ENCODE assay signal across 31 mouse cellular contexts in genomic region chr7:57412896-57413295, GRCm38 (mm10). TPM values are rescaled to one million over a fixed set of nuclear protein-coding genes. Genes with fewer than 3 reads are reported as not detected.
DNase-seq lines count a peak whose midpoint lies in the region; ATAC-seq and TF ChIP-seq lines count a peak whose summit lies in the region.
"Had no signal": no experiment of that assay in that cellular context is flagged by ENCODE, and none has a peak within 500 bp of the region (broad histone marks: within the 10 kb centered on the region; RNA-seq: fewer than 3 reads in every experiment).

No protein-coding gene starts in this region.

- no peaks in the 10 kb centered on the region for H3K27me3 ChIP-seq in hindbrain, embryonic 13.5 days
- no peaks in the 10 kb centered on the region for H3K27me3 ChIP-seq in hindbrain, embryonic 14.5 days (ENCODE audit: control insufficient read depth, insufficient read depth, low read length)
- no peaks in the 10 kb centered on the region for H3K27me3 ChIP-seq in midbrain, postnatal 0 days (ENCODE audit: insufficient read depth, low read length)
- no peaks in the 10 kb centered on the region for H3K27me3 ChIP-seq in midbrain, embryonic 14.5 days (ENCODE audit: control insufficient read depth, insufficient read depth, low read length)
- H3K27me3 ChIP-seq in intestine, embryonic 16.5 days (replicated peaks; ENCODE audit: control insufficient read depth, insufficient read depth, low read length): no peaks in the 10 kb centered on the region
- H3K27me3 ChIP-seq: CH12.LX; embryonic facial prominence, embryonic 12.5 days; embryonic facial prominence, embryonic 15.5 days; heart, embryonic 12.5 days; heart, embryonic 15.5 days had no signal

- H3K9me3 ChIP-seq in hindbrain, embryonic 13.5 days: no peaks in the 10 kb centered on the region
- H3K9me3 ChIP-seq in hindbrain, embryonic 14.5 days (ENCODE audit: control insufficient read depth, low read length): no peaks in the 10 kb centered on the region
- H3K9me3 ChIP-seq in midbrain, postnatal 0 days (ENCODE audit: low read length): no peaks in the 10 kb centered on the region
- no peaks in the 10 kb centered on the region for H3K9me3 ChIP-seq in midbrain, embryonic 14.5 days (ENCODE audit: control insufficient read depth, low read length)
- H3K9me3 ChIP-seq in intestine, embryonic 16.5 days (ENCODE audit: control insufficient read depth, low read length): no peaks in the 10 kb centered on the region
- H3K9me3 ChIP-seq: embryonic facial prominence, embryonic 12.5 days; embryonic facial prominence, embryonic 15.5 days; heart, embryonic 12.5 days; heart, embryonic 15.5 days had no signal

- 0 out of 2 replicates have a peak, but pooled peaks have one; percentile 28 for ATAC-seq in hindbrain, embryonic 13.5 days (ENCODE audit: low FRiP score)
- no peak for ATAC-seq in hindbrain, embryonic 14.5 days (ENCODE audit: low FRiP score)
- ATAC-seq in midbrain, postnatal 0 days (ENCODE audit: low FRiP score): peak; percentile 52; the same call in 1 of the 2 replicates
- ATAC-seq in midbrain, embryonic 14.5 days (ENCODE audit: low FRiP score, low TSS enrichment): no peak
- no peak for ATAC-seq in intestine, embryonic 16.5 days
- ATAC-seq: forebrain, embryonic 14.5 days; forebrain, postnatal 0 days; hindbrain, embryonic 16.5 days; inflammation-experienced regulatory T-cells, adult 6 months; intestine, postnatal 0 days had no signal

- H3K4me3 ChIP-seq in hindbrain, embryonic 13.5 days: no peak overlapping the region
- no peak overlapping the region for H3K4me3 ChIP-seq in hindbrain, embryonic 14.5 days (replicated peaks; ENCODE audit: low read length)
- H3K4me3 ChIP-seq in midbrain, postnatal 0 days (ENCODE audit: low read depth, low read length): no peak overlapping the region
- no peak overlapping the region for H3K4me3 ChIP-seq in midbrain, embryonic 14.5 days (replicated peaks; ENCODE audit: low read depth, low read length)
- no peak overlapping the region for H3K4me3 ChIP-seq in intestine, embryonic 16.5 days (ENCODE audit: low read length)
- H3K4me3 ChIP-seq: embryonic facial prominence, embryonic 12.5 days; embryonic facial prominence, embryonic 15.5 days; gastrocnemius, adult 2 months; heart, embryonic 12.5 days; heart, embryonic 15.5 days had no signal

- peak; percentile 52 for DNase-seq in heart, adult 11 months
- no peak for DNase-seq in heart, postnatal 4 days
- DNase-seq in hindbrain, embryonic 14.5 days (ENCODE audit: low spot score): no peak
- DNase-seq in midbrain, postnatal 0 days (ENCODE audit: low spot score): no peak
- no peak for DNase-seq in midbrain, embryonic 14.5 days
- DNase-seq in Muller cell, postnatal 12 days (ENCODE audit: inconsistent ontology term): peak; percentile 14
- DNase-seq: adrenal gland, adult 2 months; adrenal gland, postnatal 14 days; B cell, adult 2 months; cerebellum, adult 11-12 months; cerebellum, adult 8-10 months; cerebellum, postnatal 10 days; cerebellum, postnatal 36 days; forebrain, postnatal 0 days; gastrocnemius, adult 2 months; gastrocnemius, postnatal 14 days; heart, adult 18-20 months; heart, postnatal 10 days; heart, postnatal 36 days had no signal

- no peaks in the 10 kb centered on the region for H3K36me3 ChIP-seq in hindbrain, embryonic 13.5 days
- no peaks in the 10 kb centered on the region for H3K36me3 ChIP-seq in hindbrain, embryonic 14.5 days (replicated peaks; ENCODE audit: control insufficient read depth, insufficient read depth)
- peaks cover 6% of the 10 kb centered on the region; the same call in 1 of the 2 replicates for H3K36me3 ChIP-seq in midbrain, postnatal 0 days (ENCODE audit: insufficient read depth, low read length)
- no peaks in the 10 kb centered on the region for H3K36me3 ChIP-seq in midbrain, embryonic 14.5 days (ENCODE audit: control insufficient read depth, insufficient read depth, low read length)
- no peaks in the 10 kb centered on the region for H3K36me3 ChIP-seq in intestine, embryonic 16.5 days (ENCODE audit: control insufficient read depth, insufficient read depth, low read length)
- H3K36me3 ChIP-seq: embryonic facial prominence, embryonic 12.5 days; embryonic facial prominence, embryonic 15.5 days; G1E; heart, embryonic 12.5 days; heart, embryonic 15.5 days had no signal

- TF ChIP-seq CTCF in midbrain, postnatal 0 days (IDR thresholded peaks at IDR 0.05): no peak

- no peak overlapping the region for H3K27ac ChIP-seq in hindbrain, embryonic 13.5 days
- H3K27ac ChIP-seq in hindbrain, embryonic 14.5 days: no peak overlapping the region
- no peak overlapping the region for H3K27ac ChIP-seq in midbrain, postnatal 0 days (ENCODE audit: low read depth, low read length)
- H3K27ac ChIP-seq in midbrain, embryonic 14.5 days (replicated peaks; ENCODE audit: low read depth, low read length): no peak overlapping the region
- H3K27ac ChIP-seq in intestine, embryonic 16.5 days (ENCODE audit: low read length): no peak overlapping the region
- H3K27ac ChIP-seq: embryonic facial prominence, embryonic 12.5 days; embryonic facial prominence, embryonic 15.5 days; gastrocnemius, adult 2 months; heart, embryonic 15.5 days had no signal

- no peak overlapping the region for H3K9ac ChIP-seq in hindbrain, embryonic 13.5 days
- H3K9ac ChIP-seq in hindbrain, embryonic 14.5 days: no peak overlapping the region
- no peak overlapping the region for H3K9ac ChIP-seq in midbrain, postnatal 0 days (replicated peaks; ENCODE audit: low read length, poor library complexity, severe bottlenecking)
- no peak overlapping the region for H3K9ac ChIP-seq in midbrain, embryonic 14.5 days (replicated peaks; ENCODE audit: low read length)
- no peak overlapping the region for H3K9ac ChIP-seq in intestine, embryonic 16.5 days (ENCODE audit: low read depth, low read length)
- H3K9ac ChIP-seq: embryonic facial prominence, embryonic 12.5 days; embryonic facial prominence, embryonic 15.5 days; forebrain, postnatal 0 days; heart, embryonic 12.5 days; heart, embryonic 15.5 days had no signal

- WGBS in hindbrain, embryonic 13.5 days: 15% methylated on average over 1 of the region's 1 CpGs
- WGBS in hindbrain, embryonic 14.5 days: 22% methylated on average over 1 of the region's 1 CpGs
- WGBS in midbrain, postnatal 0 days: 49% methylated on average over 1 of the region's 1 CpGs
- WGBS in midbrain, embryonic 14.5 days: 23% methylated on average over 1 of the region's 1 CpGs
- 43% methylated on average over 1 of the region's 1 CpGs for WGBS in intestine, embryonic 16.5 days

- H3K4me1 ChIP-seq in hindbrain, embryonic 13.5 days (replicated peaks): no peaks in the 10 kb centered on the region; the same call in 1 of the 2 replicates
- H3K4me1 ChIP-seq in hindbrain, embryonic 14.5 days (replicated peaks; ENCODE audit: control insufficient read depth, insufficient read depth, low read length): no peaks in the 10 kb centered on the region
- no peaks in the 10 kb centered on the region for H3K4me1 ChIP-seq in midbrain, postnatal 0 days (ENCODE audit: insufficient read depth, low read length)
- no peaks in the 10 kb centered on the region for H3K4me1 ChIP-seq in midbrain, embryonic 14.5 days (ENCODE audit: control insufficient read depth, insufficient read depth, low read length)
- H3K4me1 ChIP-seq in intestine, embryonic 16.5 days (ENCODE audit: control insufficient read depth, insufficient read depth, low read length): no peaks in the 10 kb centered on the region
- H3K4me1 ChIP-seq: embryonic facial prominence, embryonic 12.5 days; embryonic facial prominence, embryonic 15.5 days; heart, embryonic 12.5 days; heart, embryonic 15.5 days had no signal

- H3K4me2 ChIP-seq in hindbrain, embryonic 13.5 days: no peak overlapping the region
- no peak overlapping the region for H3K4me2 ChIP-seq in hindbrain, embryonic 14.5 days (replicated peaks)
- no peak overlapping the region for H3K4me2 ChIP-seq in midbrain, postnatal 0 days (ENCODE audit: low read depth, low read length, poor library complexity, severe bottlenecking)
- H3K4me2 ChIP-seq in midbrain, embryonic 14.5 days (ENCODE audit: low read length): no peak overlapping the region
- H3K4me2 ChIP-seq in intestine, embryonic 16.5 days (ENCODE audit: low read depth, low read length): no peak overlapping the region
- H3K4me2 ChIP-seq: embryonic facial prominence, embryonic 12.5 days; embryonic facial prominence, embryonic 15.5 days; heart, embryonic 12.5 days; heart, embryonic 15.5 days had no signal

RNA-seq across cellular contexts. Expression of gene Gabrb3, which starts 6.6 kb away (rescaled TPM):
- 1 to 10 TPM; 1.5 to 2.3 TPM for total RNA-seq in heart, postnatal 4 days (2021)
- 32.3 and 35.8 TPM in 2 replicates for polyA plus RNA-seq in hindbrain, embryonic 13.5 days (2015; fragmentation: Nextera tagmentation; extraction: Ambion mirVana)
- polyA plus RNA-seq in hindbrain, embryonic 14.5 days (2014; fragmentation: Nextera tagmentation; extraction: Ambion mirVana): 74.4 and 83.1 TPM in 2 replicates
- total RNA-seq in midbrain, postnatal 0 days (2014; rRNA removed): 159 and 191 TPM in 2 replicates
- polyA plus RNA-seq in midbrain, postnatal 0 days (2015; fragmentation: Nextera tagmentation; extraction: Ambion mirVana): 47.8 and 58.0 TPM in 2 replicates
- polyA plus RNA-seq in midbrain, embryonic 14.5 days (2014; fragmentation: Nextera tagmentation; extraction: Ambion mirVana): 53.2 and 58.5 TPM in 2 replicates
- 2.0 and 2.9 TPM in 2 replicates for polyA plus RNA-seq in intestine, embryonic 16.5 days (2015; fragmentation: Nextera tagmentation; extraction: Ambion mirVana)
- total RNA-seq: CH12.LX had no signal
- polyA plus RNA-seq: G1E; inflammation-experienced regulatory T-cells, adult 6 months had no signal

RNA-seq across cellular contexts. Expression of gene Gabrg3, which starts 25.9 kb away (rescaled TPM):
- under 1 TPM; 0.23 to 0.48 TPM for total RNA-seq in heart, postnatal 4 days (2021)
- polyA plus RNA-seq in hindbrain, embryonic 13.5 days (2015; fragmentation: Nextera tagmentation; extraction: Ambion mirVana): 2.3 and 2.8 TPM in 2 replicates
- 7.3 and 9.9 TPM in 2 replicates for polyA plus RNA-seq in hindbrain, embryonic 14.5 days (2014; fragmentation: Nextera tagmentation; extraction: Ambion mirVana)
- total RNA-seq in midbrain, postnatal 0 days (2014; rRNA removed): 11.8 and 25.3 TPM in 2 replicates
- polyA plus RNA-seq in midbrain, postnatal 0 days (2015; fragmentation: Nextera tagmentation; extraction: Ambion mirVana): 9.5 and 11.5 TPM in 2 replicates
- 4.5 and 4.6 TPM in 2 replicates for polyA plus RNA-seq in midbrain, embryonic 14.5 days (2014; fragmentation: Nextera tagmentation; extraction: Ambion mirVana)
- polyA plus RNA-seq in intestine, embryonic 16.5 days (2015; fragmentation: Nextera tagmentation; extraction: Ambion mirVana): 0.59 and 0.75 TPM in 2 replicates
- total RNA-seq: CH12.LX; gastrocnemius, adult 2 months had no signal
- polyA plus RNA-seq: G1E; inflammation-experienced regulatory T-cells, adult 6 months had no signal

Comparison
In these comparisons a context has a peak if more than half of its experiments do, and no peak if none do; other contexts are left out.
1. DNase-seq: peak in heart, adult 11 months (single experiment) and Muller cell, postnatal 12 days (single experiment); none in heart, postnatal 4 days (single experiment), hindbrain, embryonic 14.5 days (single experiment), midbrain, postnatal 0 days (single experiment) and midbrain, embryonic 14.5 days (single experiment).
2. ATAC-seq: peak in hindbrain, embryonic 13.5 days (single experiment) and midbrain, postnatal 0 days (single experiment); none in hindbrain, embryonic 14.5 days (single experiment), midbrain, embryonic 14.5 days (single experiment) and intestine, embryonic 16.5 days (single experiment).